Mouse (Mus musculus) heart, postnatal 36 days (tissue): ENCODE results near the gene Eno3. TPM values are rescaled to one million over a fixed set of nuclear protein-coding genes. Genes with fewer than 3 reads are reported as not detected.

Experiments
- DNase-seq, 2 experiments: peaks; one replicate each; pipeline ENCODE4 v3.0.0; 2021 to 2022
- intact Hi-C: fragments of 180-260 bp; cut with DNase I; formaldehyde crosslinking; loops from one replicate; pipeline ENCODE4 v1.15.1; 2025
- total RNA-seq, 2 experiments: library from RNA; stranded (reverse); gene quantifications; 2 replicates each; pipeline ENCODE4 v1.2.3; 2021

Gene Eno3
- total RNA-seq, 2 experiments from 2014 or later, result 1,887 to 1,957 TPM

- intact Hi-C loops, result loop anchor here (2.0 to 10.0 kb wide), 2 partner anchors 46 to 660 kb away; partner anchors contain the start of genes Gabarap, Inca1, Kif1c and Phf23
- DNase-seq, result peak; percentile 80 to 89
Measured at GRCm38 (mm10) chr11:70654923-70655570, 2.0 kb upstream of the Eno3 start.

GRCm38 (mm10) chr11:70655571-70656455 lies 1.2 kb upstream of the Eno3 start:
- intact Hi-C loops, result loop anchor here (1.0 to 10.0 kb wide), 3 partner anchors 12 to 661 kb away; partner anchors contain the start of genes Gabarap, Inca1, Kif1c and Phf23
- DNase-seq, result peak; percentile 66 to 83

DNA sequence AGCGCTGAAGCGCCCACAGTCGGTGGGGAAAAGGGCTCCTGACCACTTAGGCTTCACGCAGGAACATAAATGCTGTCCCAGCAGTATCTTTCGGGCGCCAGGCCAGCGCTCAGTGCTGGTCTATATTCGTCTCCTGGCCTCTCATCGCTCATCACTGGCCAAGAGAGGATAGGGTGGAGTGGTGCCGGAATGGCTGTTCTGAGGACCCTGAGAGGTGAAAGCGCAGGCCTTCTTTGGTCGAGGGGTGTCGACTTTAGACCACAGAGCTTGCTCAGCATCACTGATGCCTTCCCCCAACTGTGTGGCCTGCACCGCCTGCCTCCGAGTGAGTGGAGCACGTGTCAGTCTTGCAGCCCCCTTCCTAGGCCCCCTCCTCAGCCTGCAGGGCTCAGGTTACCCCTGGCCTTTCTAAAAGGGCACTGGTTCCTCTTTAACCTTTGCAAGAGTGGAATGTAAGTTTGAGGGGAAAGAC lies 510 bp upstream of the Eno3 start:
- DNase-seq, result peak; percentile 74 to 79
- intact Hi-C loops, result loop anchor here (1.0 to 10.0 kb wide), 2 partner anchors 12 to 662 kb away; partner anchors contain the start of genes Gabarap and Phf23

DNA sequence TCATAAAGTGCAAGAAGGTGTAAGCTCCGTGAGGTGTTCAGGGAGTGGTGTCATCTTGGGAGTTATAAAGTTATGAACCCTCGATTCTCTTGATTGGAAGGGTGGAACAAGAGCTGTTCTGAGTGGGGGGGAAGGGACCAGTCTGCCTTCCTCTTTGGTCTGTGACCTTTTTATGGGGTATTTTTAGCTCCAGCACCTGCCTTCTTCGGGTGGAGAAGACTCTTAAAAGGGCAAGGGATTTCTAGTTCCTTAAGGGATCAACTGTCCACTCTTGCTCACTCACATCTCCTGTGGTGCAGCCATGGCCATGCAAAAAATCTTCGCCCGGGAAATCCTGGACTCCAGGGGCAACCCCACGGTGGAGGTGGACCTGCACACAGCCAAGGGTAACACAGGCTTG lies 571 bp downstream of the Eno3 start:
- intact Hi-C loops, result loop anchor here (10.0 kb wide), 1 partner anchor 663 kb away; the partner anchor contains the start of genes Gabarap and Phf23
- DNase-seq, result no peak

DNA sequence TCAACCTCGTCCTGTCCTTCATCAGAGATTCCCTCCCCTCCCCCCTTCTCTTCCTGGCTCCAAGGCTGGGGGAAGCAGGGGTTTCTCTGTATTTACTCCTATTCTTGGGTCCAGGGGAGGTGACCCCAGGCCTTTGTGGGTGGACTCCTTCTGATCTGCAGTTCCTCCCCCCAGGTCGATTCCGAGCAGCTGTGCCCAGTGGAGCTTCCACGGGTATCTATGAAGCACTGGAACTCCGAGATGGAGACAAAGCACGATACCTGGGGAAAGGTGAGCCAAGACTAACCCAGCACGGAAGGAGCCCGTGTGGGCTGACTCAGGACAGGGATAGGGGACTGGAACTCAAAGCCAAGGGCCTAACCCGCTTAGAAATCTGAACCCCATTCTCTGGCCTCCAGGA lies 989 bp downstream of the Eno3 start:
- intact Hi-C loops, result loop anchor here (10.0 kb wide), 1 partner anchor 663 kb away; the partner anchor contains the start of genes Gabarap and Phf23
- no peak for DNase-seq

DNA sequence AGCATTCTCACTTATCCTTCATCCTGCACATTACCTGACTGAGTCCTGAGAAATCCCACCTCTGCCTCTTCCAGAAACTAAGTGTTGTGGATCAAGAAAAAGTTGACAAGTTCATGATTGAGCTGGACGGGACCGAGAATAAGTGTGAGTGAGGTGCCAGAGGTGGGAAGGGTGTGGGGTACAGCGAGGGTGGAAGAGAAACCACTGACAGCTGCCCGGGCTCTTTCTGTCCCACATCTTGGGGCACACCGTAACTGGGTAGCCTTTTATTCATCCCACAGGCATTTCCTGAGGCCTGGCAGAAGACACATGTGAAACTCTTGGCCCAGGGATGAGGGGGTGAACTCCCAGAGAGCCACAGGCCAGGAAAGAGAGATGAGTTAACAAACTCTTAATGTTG lies 1.5 kb downstream of the Eno3 start:
- intact Hi-C loops, result loop anchor here (10.0 kb wide), 1 partner anchor 664 kb away; the partner anchor contains the start of genes Gabarap and Phf23
- no peak for DNase-seq

GRCm38 (mm10) chr11:70658942-70659341 lies 1.9 kb downstream of the Eno3 start:
- intact Hi-C loops, result loop anchor here (10.0 kb wide), 1 partner anchor 664 kb away; the partner anchor contains the start of genes Gabarap and Phf23
- DNase-seq, result no peak

DNA sequence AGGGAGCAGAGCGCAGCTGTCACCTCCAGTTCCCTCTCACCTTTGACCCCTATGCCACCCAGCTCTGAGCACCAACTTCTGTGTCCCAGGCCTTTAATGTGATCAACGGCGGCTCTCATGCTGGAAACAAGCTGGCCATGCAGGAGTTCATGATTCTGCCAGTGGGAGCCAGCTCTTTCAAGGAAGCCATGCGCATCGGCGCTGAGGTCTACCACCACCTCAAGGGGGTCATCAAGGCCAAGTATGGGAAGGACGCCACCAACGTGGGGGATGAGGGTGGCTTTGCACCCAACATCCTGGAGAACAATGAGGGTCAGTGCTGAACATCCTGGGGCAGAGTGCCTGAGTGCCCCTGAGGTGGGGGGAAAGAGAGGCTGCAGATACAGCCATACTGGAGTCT lies 3.6 kb downstream of the Eno3 start:
- intact Hi-C loops, result no loop called here
- no peak for DNase-seq

- no peak for DNase-seq
- intact Hi-C loops, result no loop called here
Measured at GRCm38 (mm10) chr11:70663101-70663500, 6.1 kb downstream of the Eno3 start.

DNA sequence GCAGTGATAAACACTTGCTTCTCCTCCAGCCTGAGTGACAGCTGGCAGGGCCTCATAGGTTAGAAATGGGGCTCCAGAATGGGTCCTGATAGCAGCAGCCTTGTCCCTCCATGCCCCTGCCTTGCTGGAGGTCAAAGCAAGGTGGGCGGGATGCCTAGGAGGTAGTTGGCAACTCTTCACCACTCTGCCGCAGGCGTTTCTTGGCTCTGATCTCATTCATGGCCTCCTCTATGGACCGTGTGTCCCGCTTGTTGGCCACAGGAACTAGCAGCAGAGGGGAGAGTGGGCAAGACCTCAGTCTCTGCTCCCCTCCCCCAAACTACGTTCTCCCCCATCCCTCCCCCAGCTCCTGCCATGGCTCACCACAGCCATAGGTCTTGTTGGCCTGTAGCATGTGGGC lies 7.0 kb downstream of the Eno3 start:
- intact Hi-C loops, result no loop called here
- peak; percentile 42 to 50 for DNase-seq

DNA sequence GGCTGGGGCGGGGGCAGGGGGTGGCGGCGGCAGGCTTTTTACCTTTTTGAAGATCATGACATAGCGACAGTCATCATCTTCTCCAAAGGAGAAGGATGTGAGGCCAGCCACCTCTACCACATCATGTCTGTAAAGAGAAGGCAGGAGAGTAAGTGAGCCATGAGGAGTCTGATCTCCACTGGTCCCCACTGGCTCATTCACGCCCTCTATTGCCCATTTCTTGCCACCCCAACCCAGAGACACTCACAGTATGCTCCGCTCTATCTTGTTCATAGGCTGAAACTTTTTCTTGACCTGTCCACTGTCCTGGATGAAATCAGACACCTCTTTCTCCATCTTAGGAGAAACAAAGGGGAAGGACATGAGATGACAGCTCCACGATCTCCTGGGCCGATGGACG lies 7.7 kb downstream of the Eno3 start:
- no peak for DNase-seq
- intact Hi-C loops, result no loop called here

DNA sequence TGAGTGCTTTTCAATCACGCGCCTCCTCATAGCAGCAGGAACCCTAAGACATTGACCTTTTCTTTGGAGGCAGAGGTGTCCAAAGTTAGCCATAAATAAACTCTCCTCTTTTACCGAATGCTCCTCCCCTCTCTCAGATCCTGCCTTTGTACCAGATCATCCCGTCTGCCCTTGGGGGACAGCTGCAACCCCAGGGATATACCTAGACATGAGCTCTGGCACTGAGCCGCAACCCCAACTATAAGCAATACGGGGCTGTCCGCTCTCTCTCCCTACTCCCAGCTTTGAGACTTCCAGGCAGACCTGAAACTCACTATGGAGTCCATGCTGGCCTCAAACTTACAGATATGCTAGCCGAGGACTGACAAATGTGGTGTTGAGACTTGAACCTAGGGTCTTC lies 9.7 kb downstream of the Eno3 start:
- intact Hi-C loops, result no loop called here
- DNase-seq, result no peak

DNA sequence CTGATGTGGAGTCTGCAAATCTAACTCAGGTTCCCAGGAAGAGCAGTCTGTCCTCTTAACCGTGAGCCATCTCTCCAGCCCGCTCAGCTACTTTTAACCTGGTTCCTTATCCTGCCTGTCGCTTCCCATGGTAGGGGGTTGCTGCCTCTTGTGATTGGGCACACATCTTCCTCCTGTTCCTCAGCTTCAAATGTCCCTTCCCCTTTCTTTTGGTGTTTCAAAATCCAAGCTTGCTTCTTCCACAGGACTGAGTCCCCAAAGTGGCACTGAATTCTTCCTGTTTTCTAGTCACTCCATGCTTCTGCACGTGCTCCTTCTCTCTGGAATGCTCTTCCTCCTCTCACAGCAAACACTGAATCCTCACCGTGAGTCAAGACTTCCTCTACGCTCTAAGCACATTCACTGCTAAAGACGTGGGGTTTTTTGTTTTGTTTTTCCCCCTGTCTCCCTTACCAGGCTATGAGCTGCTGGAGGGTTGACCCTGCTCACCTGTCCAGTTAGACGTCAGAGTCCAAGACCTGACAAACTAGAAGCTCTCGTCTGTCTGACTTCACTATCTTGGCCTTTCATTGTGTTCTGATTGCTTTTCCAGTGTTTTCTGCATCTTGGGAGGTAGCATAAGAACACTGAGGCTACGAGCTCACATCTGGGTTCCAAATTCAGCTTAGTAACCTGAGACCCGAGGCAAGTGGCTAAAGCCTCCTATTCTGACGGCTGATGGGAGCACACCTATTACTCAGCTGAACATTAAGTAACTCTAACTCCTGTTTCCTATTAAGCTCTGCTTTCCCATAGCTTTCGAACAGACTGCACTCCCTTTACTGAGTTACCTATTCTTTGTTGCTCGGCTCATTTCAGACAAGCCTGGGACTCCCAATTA lies 10.5 kb downstream of the Eno3 start:
- intact Hi-C loops, result loop anchor here (1.0 kb wide), 1 partner anchor 11 kb away; no protein-coding TSS in a partner anchor
- DNase-seq, result no peak

DNA sequence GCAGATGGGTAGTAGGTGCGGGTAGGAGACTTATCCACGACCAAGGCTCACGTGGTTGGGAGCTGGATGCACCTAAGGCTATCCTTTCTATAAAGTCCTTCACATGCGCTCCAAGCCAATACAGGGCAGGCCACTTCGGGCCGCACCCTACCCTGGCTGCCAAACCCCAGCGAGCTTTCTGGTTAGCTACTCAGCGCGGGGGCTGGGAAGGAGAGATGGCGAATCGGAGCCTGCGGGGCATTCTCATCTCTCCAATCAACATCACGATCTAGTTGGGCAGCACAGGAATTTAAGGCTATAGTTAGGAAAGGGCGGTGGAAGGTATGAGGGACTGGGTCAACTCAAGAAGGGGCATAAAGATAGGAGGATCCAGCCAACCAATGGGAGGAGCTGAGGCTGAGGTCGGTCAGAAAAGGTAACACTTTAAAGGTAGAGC lies 11.4 kb downstream of the Eno3 start:
- no peak for DNase-seq
- intact Hi-C loops, result loop anchor here (1.0 kb wide), 1 partner anchor 12 kb away; no protein-coding TSS in a partner anchor

DNA sequence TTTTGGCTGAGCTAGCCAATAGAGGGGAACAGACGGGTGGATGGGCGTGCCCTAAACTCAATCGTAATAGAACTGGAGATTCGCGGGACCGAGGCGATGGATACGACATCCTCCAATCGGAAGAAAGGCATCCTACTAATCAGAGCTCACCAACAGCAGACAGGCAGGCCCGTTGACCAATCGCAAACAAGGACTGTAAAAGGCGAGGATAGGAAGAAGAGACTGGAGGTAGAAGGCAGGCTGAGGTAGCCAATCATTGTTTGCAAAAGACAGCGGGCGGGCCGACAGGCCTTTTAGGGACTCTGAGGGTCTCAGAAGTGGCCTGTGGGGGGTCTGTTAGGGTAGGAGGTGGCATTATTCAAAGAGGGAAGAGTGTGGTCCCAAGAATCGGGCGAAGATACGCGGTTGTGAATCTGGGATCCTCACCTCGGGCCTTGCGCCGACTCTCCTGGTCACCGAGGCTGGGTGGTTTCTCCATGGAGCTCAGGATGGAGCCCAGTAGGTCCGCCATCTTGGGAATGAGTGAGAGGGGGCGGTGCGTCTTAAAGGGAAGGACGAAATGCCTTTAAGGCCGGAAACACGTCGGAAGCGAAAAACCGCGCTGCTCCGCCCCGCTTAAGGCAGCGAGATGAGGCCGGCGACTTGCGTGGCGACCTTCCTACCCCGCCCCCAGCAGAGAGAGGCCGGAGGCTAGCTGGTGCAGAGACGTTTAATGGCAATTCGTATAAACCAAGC lies 11.9 kb downstream of the Eno3 start, which contains the start of gene Spag7:
Gene Spag7, minus strand, starts transcription at position 646 of the 735 bp plus-strand sequence.
- intact Hi-C loops, result loop anchor here (1.0 kb wide), 1 partner anchor 13 kb away; no protein-coding TSS in a partner anchor

GRCm38 (mm10) chr11:70669582-70670345 lies 12.8 kb downstream of the Eno3 start:
- intact Hi-C loops, result no loop called here
- peak; percentile 71 to 72 for DNase-seq

More for the DNA sequence above, 11.9 kb downstream of the Eno3 start, which contains the start of gene Spag7:
- DNase-seq, result peak; percentile 94 to 97

GRCm38 (mm10) chr11:70670483-70670882 lies 13.5 kb downstream of the Eno3 start:
- no peak for DNase-seq
- intact Hi-C loops, result no loop called here
